Mouse (Mus musculus) liver, adult 2 months (tissue): ENCODE measurements around the gene Cldn24.

Experiments
- CTCF ChIP-seq: fragments of 200-500 bp; IDR thresholded peaks from 2 replicates; pipeline ENCODE4 v1.5.1; 2011; ENCODE audit warnings: low read depth, low read length, control low read depth
- POLR2A ChIP-seq: fragments of 200-500 bp; IDR thresholded peaks from 2 replicates; pipeline ENCODE4 v1.6.1; 2011; ENCODE audit warnings: low read length, control low read depth; ENCODE audit not compliant: insufficient read depth; ENCODE audit errors: extremely low read depth

DNA sequence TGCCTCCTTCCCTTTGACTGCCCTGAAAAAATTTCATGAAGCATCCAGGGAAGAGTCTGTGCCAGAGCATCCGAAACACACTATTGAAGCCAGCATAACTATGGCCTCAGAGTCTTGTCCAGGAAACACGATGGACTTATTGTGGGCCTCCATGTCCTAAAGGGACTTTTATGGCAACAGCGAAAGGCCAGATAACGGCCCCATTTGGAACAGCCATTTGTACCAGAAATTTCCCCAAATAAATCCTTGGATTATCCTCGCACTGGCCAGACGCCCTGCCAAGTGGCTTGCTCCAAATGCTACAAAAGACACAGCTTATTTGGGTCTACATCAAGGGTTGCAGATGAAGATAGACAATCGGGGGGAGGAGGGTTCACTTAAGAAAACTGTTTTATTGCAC lies 37.5 kb upstream of the Cldn24 start:
- no peak for TF ChIP-seq CTCF
- no peak for TF ChIP-seq POLR2A
